Mouse (Mus musculus): ENCODE measurements around the gene Col11a2. TPM values are rescaled to one million over a fixed set of nuclear protein-coding genes. Genes with fewer than 3 reads are reported as not detected.
A peak's percentile ranks its signal among the peaks of the same experiment; 100 is the strongest.
"Not testable (repeated sequence)": the region's sequence is repeated elsewhere in the genome, so short reads cannot be mapped to it uniquely, and the experiment has no call there.

The Col11a2 gene
- polyA plus RNA-seq, 2 experiments, result 0.06 to 0.55 TPM

- Histone ChIP-seq H3K4me3 (ENCODE audit: insufficient read depth in 1 of 2, low read depth in 2 of 2, low read length in 2 of 2) (peak overlapping the region; percentile 58 to 65), H3K9ac (replicated peaks) (peak overlapping the region; percentile 50), H3K27ac (no peak overlapping the region), H3K4me2 (ENCODE audit: low read depth) (peak overlapping the region; percentile 69), H3K4me1 (replicated peaks; ENCODE audit: control insufficient read depth in 2 of 2, insufficient read depth in 2 of 2, low read length in 1 of 2) (no peaks in the 10 kb centered on the region), H3K27me3 (ENCODE audit: control insufficient read depth, insufficient read depth, low read length) (peaks cover 4% of the 10 kb centered on the region; the same call in 1 of the 2 replicates), H3K36me3 (replicated peaks; ENCODE audit: control insufficient read depth, insufficient read depth, low read depth) (no peaks in the 10 kb centered on the region), H3K9me3 (ENCODE audit: control insufficient read depth, low read length) (no peaks in the 10 kb centered on the region)
- WGBS (ENCODE audit: insufficient replicate concordance), result 1% methylated on average over 85 of the region's 87 CpGs
- ATAC-seq (ENCODE audit: insufficient read depth) (peak; percentile 51), DNase-seq (ENCODE audit: low read depth in 3 of 3, low spot score in 3 of 3) (no peak)
- TF ChIP-seq CTCF (IDR thresholded peaks at IDR 0.05; ENCODE audit: low read depth) (no peak), EP300 (IDR thresholded peaks at IDR 0.05; ENCODE audit: low read depth) (no peak)
Measured at GRCm38 (mm10) chr17:33999341-34000149, 39.7 kb upstream of the Col11a2 start.

DNA sequence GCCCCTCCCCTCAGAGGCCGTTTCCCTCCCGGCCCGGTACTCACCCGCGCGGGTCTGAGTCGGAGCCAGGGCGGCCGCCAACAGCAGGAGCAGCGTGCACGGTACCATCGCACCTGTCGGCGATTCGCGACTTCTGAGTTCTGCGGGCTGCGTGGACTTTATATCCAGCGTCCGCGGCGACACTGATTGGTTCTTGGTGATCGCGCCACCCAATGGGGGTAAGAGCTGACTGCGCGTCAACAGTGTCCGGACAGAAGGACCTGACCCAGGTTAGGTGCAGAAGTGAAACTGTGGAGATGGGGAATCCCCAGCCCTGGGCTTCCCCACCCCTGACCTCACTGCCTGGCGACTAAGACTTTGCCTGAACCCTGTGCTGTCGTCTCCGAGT is 39.1 kb upstream of the Col11a2 start, which contains the start of gene H2-K1:
Gene H2-K1, minus strand, starts transcription at position 198 of the 388 bp plus-strand sequence.
- Histone ChIP-seq H3K9me3 (ENCODE audit: control insufficient read depth, low read length) (no peaks in the 10 kb centered on the region), H3K27ac (no peak within 1 kb of the TSS), H3K4me2 (ENCODE audit: low read depth) (peak within 1 kb of the TSS; percentile 69), H3K9ac (replicated peaks) (peak within 1 kb of the TSS; percentile 50), H3K4me1 (replicated peaks; ENCODE audit: control insufficient read depth in 2 of 2, insufficient read depth in 2 of 2, low read length in 1 of 2) (no peaks in the 10 kb centered on the region), H3K27me3 (ENCODE audit: control insufficient read depth, insufficient read depth, low read length) (peaks cover 4% of the 10 kb centered on the region; the same call in 1 of the 2 replicates), H3K4me3 (ENCODE audit: insufficient read depth in 1 of 2, low read depth in 2 of 2, low read length in 2 of 2) (peak within 1 kb of the TSS; percentile 58 to 65), H3K36me3 (replicated peaks; ENCODE audit: control insufficient read depth, insufficient read depth, low read depth) (no peaks in the 10 kb centered on the region)
- TF ChIP-seq EP300 (IDR thresholded peaks at IDR 0.05; ENCODE audit: low read depth), result no peak
- no peak for TF ChIP-seq CTCF (IDR thresholded peaks at IDR 0.05; ENCODE audit: low read depth)
- 0% methylated on average over 30 of the region's 30 CpGs for WGBS (ENCODE audit: insufficient replicate concordance)
- ATAC-seq (ENCODE audit: insufficient read depth), result peak; percentile 85
- DNase-seq (ENCODE audit: low read depth in 3 of 3, low spot score in 3 of 3), result peak; percentile 56 to 77 (median 65)

GRCm38 (mm10) chr17:34000796-34001195 is 38.4 kb upstream of the Col11a2 start:
- H3K36me3 ChIP-seq (replicated peaks; ENCODE audit: control insufficient read depth, insufficient read depth, low read depth); DNase-seq (ENCODE audit: low read depth in 3 of 3, low spot score in 3 of 3); H3K4me1 ChIP-seq (replicated peaks; ENCODE audit: control insufficient read depth in 2 of 2, insufficient read depth in 2 of 2, low read length in 1 of 2); H3K27ac ChIP-seq; H3K9ac ChIP-seq (replicated peaks); H3K4me3 ChIP-seq (ENCODE audit: insufficient read depth in 1 of 2, low read depth in 2 of 2, low read length in 2 of 2); H3K9me3 ChIP-seq (ENCODE audit: control insufficient read depth, low read length); ATAC-seq (ENCODE audit: insufficient read depth); H3K27me3 ChIP-seq (ENCODE audit: control insufficient read depth, insufficient read depth, low read length): not testable (repeated sequence)
- 46% methylated on average over 2 of the region's 2 CpGs for WGBS (ENCODE audit: insufficient replicate concordance)
- H3K4me2 ChIP-seq (ENCODE audit: low read depth), result peak overlapping the region; percentile 69

- Histone ChIP-seq H3K4me1 (replicated peaks; ENCODE audit: control insufficient read depth in 2 of 2, insufficient read depth in 2 of 2, low read length in 1 of 2) (no peaks in the 10 kb centered on the region), H3K27me3 (ENCODE audit: control insufficient read depth, insufficient read depth, low read length) (peaks cover 4% of the 10 kb centered on the region; the same call in 1 of the 2 replicates), H3K9me3 (ENCODE audit: control insufficient read depth, low read length) (no peaks in the 10 kb centered on the region), H3K9ac (replicated peaks) (no peak overlapping the region), H3K27ac (no peak overlapping the region), H3K4me3 (ENCODE audit: insufficient read depth in 1 of 2, low read depth in 2 of 2, low read length in 2 of 2) (no peak overlapping the region), H3K36me3 (replicated peaks; ENCODE audit: control insufficient read depth, insufficient read depth, low read depth) (no peaks in the 10 kb centered on the region), H3K4me2 (ENCODE audit: low read depth) (no peak overlapping the region)
- no peak for ATAC-seq (ENCODE audit: insufficient read depth)
- 8% methylated on average over 5 of the region's 5 CpGs for WGBS (ENCODE audit: insufficient replicate concordance)
- DNase-seq (ENCODE audit: low read depth in 3 of 3, low spot score in 3 of 3), result no peak
- TF ChIP-seq EP300 (IDR thresholded peaks at IDR 0.05; ENCODE audit: low read depth) (no peak), CTCF (IDR thresholded peaks at IDR 0.05; ENCODE audit: low read depth) (peak; percentile 92)
Measured at GRCm38 (mm10) chr17:34003426-34003825, 35.8 kb upstream of the Col11a2 start.

DNA sequence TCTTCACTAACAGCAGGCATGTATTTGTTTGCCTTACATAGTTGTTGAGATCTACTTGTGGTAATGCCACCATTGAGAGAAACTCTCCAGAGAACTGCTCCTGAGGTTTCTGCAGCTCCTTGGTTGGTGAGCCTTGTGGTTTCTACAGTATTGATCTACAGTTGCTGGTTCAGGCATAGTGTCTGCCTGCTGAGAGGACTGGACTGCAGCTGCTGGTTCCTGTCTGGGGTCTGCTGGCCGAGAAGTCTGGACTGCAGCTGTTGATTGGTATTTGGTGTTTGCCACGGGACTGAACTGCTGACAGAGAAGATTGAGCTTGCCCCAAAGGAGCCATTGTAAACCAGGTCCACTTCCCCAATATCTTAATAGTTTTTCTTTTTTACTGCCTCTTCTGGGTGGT is 32.7 kb upstream of the Col11a2 start:
- no peaks in the 10 kb centered on the region; the same call in 1 of the 2 replicates for H3K27me3 ChIP-seq (ENCODE audit: control insufficient read depth, insufficient read depth, low read length)
- TF ChIP-seq CTCF (IDR thresholded peaks at IDR 0.05; ENCODE audit: low read depth) (no peak), EP300 (IDR thresholded peaks at IDR 0.05; ENCODE audit: low read depth) (no peak)
- H3K9ac ChIP-seq (replicated peaks), result no peak overlapping the region
- H3K9me3 ChIP-seq (ENCODE audit: control insufficient read depth, low read length), result no peaks in the 10 kb centered on the region
- DNase-seq (ENCODE audit: low read depth in 3 of 3, low spot score in 3 of 3), result no peak
- ATAC-seq (ENCODE audit: insufficient read depth), result no peak
- H3K4me1 ChIP-seq (replicated peaks; ENCODE audit: control insufficient read depth in 2 of 2, insufficient read depth in 2 of 2, low read length in 1 of 2), result no peaks in the 10 kb centered on the region
- H3K4me3 ChIP-seq (ENCODE audit: insufficient read depth in 1 of 2, low read depth in 2 of 2, low read length in 2 of 2), result no peak overlapping the region
- WGBS (ENCODE audit: insufficient replicate concordance), result 30% methylated on average over 2 of the region's 2 CpGs
- no peaks in the 10 kb centered on the region for H3K36me3 ChIP-seq (replicated peaks; ENCODE audit: control insufficient read depth, insufficient read depth, low read depth)
- H3K27ac ChIP-seq, result no peak overlapping the region
- H3K4me2 ChIP-seq (ENCODE audit: low read depth), result no peak overlapping the region

Data from liver, embryonic 14.5 days (tissue).